Mouse (Mus musculus): Measurements from ENCODE around the gene Rhbdd3. TPM values are rescaled to one million over a fixed set of nuclear protein-coding genes. Genes with fewer than 3 reads are reported as not detected.

Gene Rhbdd3
- polyA plus RNA-seq, 1 experiment: 232 TPM

DNA sequence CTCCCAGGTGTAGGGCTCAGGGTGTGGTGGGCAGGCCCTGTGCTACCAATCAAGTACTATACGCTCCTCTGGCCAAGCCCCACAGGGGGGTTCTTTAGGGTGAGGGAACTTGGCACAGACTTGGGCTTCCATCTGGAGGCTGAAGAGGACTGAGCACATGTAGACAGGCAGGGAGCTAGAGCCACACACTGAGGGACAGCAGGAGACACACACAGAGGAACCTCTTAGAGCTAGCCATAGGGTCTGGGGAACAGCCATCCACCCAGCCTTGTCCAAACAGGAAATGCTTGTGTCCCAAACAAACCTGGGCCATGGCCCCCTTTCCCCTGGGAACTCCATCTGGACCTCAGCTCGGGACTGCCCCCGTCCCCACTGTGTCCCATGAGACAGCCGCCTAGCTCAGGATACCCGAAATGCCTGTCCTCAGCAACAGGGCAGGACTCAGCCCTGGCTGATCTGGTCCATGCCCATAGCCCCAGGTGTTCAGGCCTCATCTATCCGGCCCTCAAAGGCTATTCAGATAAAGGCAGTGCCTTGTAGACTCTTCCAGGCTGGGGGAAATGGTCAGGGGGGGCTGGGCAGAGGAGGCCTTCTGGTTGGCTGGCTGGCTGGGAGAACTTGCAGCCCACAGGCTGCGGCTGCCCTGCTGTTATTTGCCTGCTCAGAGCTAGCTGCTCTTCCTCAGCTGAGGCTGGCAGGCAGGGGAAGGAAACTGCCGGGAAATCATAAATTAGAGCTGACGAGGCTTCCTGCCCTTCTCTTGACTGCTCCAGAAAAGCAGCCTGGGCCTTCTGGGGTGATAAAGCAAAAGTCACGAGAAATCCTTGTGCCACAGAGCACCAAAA, 56.5 kb downstream of the Rhbdd3 start:
- H3K27me3 ChIP-seq (ENCODE audit: control insufficient read depth, insufficient read depth, low read length): no peaks in the 10 kb centered on the region; the same call in 1 of the 2 replicates
- no peaks in the 10 kb centered on the region for H3K36me3 ChIP-seq (ENCODE audit: control insufficient read depth, insufficient read depth, low read length)
- H3K27ac ChIP-seq (ENCODE audit: control insufficient read depth, insufficient read depth, low read depth, low read length): no peak overlapping the region
- no peak for TF ChIP-seq CTCF (IDR thresholded peaks at IDR 0.05; ENCODE audit: control insufficient read depth, insufficient read depth, insufficient replicate concordance, low read depth, low read length)
- TF ChIP-seq POLR2A (IDR thresholded peaks at IDR 0.05; ENCODE audit: control insufficient read depth, low read depth, low read length): no peak
- no peak overlapping the region for H3K4me3 ChIP-seq (ENCODE audit: control insufficient read depth, low read depth, low read length)
- peaks cover 14% of the 10 kb centered on the region for H3K4me1 ChIP-seq (ENCODE audit: control insufficient read depth, insufficient read depth, low read length)

Other genes with a start within 250 kb of the Rhbdd3 start
- gene Nf2, start 249.4 kb upstream of the Rhbdd3 start, polyA plus RNA-seq (2012; rRNA removed): 90.2 and 92.5 TPM in 2 replicates
- gene Nipsnap1, start 225.0 kb upstream of the Rhbdd3 start, polyA plus RNA-seq (2012; rRNA removed): 2.7 and 3.7 TPM in 2 replicates
- 69.3 and 75.4 TPM in 2 replicates for gene Thoc5, start 203.6 kb upstream of the Rhbdd3 start, polyA plus RNA-seq (2012; rRNA removed)
- gene Nefh, start 150.9 kb upstream of the Rhbdd3 start, polyA plus RNA-seq (2012; rRNA removed): 0.94 and 1.0 TPM in 2 replicates
- 27.7 and 33.3 TPM in 2 replicates for gene Ap1b1, start 112.1 kb upstream of the Rhbdd3 start, polyA plus RNA-seq (2012; rRNA removed)
- 2.5 and 3.9 TPM in 2 replicates for gene Rasl10a, start 40.8 kb upstream of the Rhbdd3 start, polyA plus RNA-seq (2012; rRNA removed)
- 116 and 124 TPM in 2 replicates for gene Gas2l1, start 33.6 kb upstream of the Rhbdd3 start, polyA plus RNA-seq (2012; rRNA removed)
- gene Ewsr1, start 340 bp downstream of the Rhbdd3 start, polyA plus RNA-seq (2012; rRNA removed): 433 and 510 TPM in 2 replicates
- gene Emid1, start 53.3 kb downstream of the Rhbdd3 start, polyA plus RNA-seq (2012; rRNA removed): 4.0 and 5.2 TPM in 2 replicates
- gene Kremen1, start 162.6 kb downstream of the Rhbdd3 start, polyA plus RNA-seq (2012; rRNA removed): 13.5 and 15.4 TPM in 2 replicates

All from testis, adult 2 months (tissue).